Mouse (Mus musculus) limb, embryonic 10.5 days (tissue): ENCODE results near the gene Casp9. TPM values are rescaled to one million over a fixed set of nuclear protein-coding genes. Genes with fewer than 3 reads are reported as not detected.

Source experiments
- DNase-seq: peaks from one replicate; pipeline ENCODE4 v3.0.0-alpha.2; 2017; ENCODE audit warnings: low spot score
- H3K27ac ChIP-seq: fragments of 300-500 bp; sonication (generic); 2 replicates; pipeline ENCODE4 v1.5.1; 2016; ENCODE audit warnings: mild to moderate bottlenecking
- H3K27me3 ChIP-seq: fragments of 300-500 bp; sonication (generic); 2 replicates; pipeline ENCODE4 v1.6.1; 2016; ENCODE audit warnings: low read depth, mild to moderate bottlenecking; ENCODE audit not compliant: poor library complexity, severe bottlenecking
- H3K36me3 ChIP-seq: fragments of 300-500 bp; sonication (generic); 2 replicates; pipeline ENCODE4 v1.6.1; 2016; ENCODE audit warnings: mild to moderate bottlenecking, moderate library complexity
- H3K4me1 ChIP-seq: fragments of 300-500 bp; sonication (generic); 2 replicates; pipeline ENCODE4 v1.6.1; 2016
- H3K4me3 ChIP-seq: fragments of 300-500 bp; sonication (generic); 2 replicates; pipeline ENCODE4 v1.5.1; 2016; ENCODE audit warnings: mild to moderate bottlenecking, moderate library complexity
- H3K9me3 ChIP-seq: fragments of 300-500 bp; sonication (generic); replicated peaks from 2 replicates; pipeline ENCODE4 v1.6.1; 2016; ENCODE audit warnings: mild to moderate bottlenecking
- WGBS: fragments of 180-500 bp; shearing (Covaris S2); methylation state at CpG from one replicate; pipeline ENCODE4 v1.1.7; 2016; 5-methylcytosine and 5-hydroxymethylcytosine counted together
- polyA plus RNA-seq: library from polyadenylated mRNA; unstranded; fragments of >200 nt; fragmentation: Nextera tagmentation; extraction: Ambion mirVana; gene quantifications from 2 replicates; pipeline ENCODE4 v1.2.1, GENCODE M21; 2016

The Casp9 gene
- polyA plus RNA-seq, 1 experiment from 2014 or later: 24.2 TPM

DNA sequence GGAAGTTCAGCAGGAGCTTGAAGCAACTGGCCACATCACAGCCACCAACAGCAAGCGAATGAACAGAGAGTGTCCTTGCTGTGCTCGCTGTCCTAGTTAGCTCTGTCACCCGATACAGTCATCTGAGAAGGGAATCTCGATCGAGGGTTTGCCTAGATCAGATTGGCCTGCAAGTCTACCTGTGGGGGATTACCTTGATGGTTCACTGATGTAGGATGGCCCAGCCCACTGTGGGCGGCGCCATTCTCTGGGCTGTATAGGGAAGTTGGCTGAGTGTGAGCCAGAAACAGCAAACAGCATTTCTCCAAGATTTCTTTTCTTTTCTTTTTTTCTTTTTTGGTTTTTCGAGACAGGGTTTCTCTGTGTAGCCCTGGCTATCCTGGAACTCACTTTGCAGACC lies 71.1 kb downstream of the Casp9 start:
- no peak overlapping the region for H3K27ac ChIP-seq
- H3K27me3 ChIP-seq: no peaks in the 10 kb centered on the region
- H3K36me3 ChIP-seq: peaks cover 11% of the 10 kb centered on the region
- no peak overlapping the region for H3K4me3 ChIP-seq
- WGBS: 93% methylated on average over 8 of the region's 8 CpGs
- no peak for DNase-seq
- H3K4me1 ChIP-seq: peaks cover 17% of the 10 kb centered on the region
- H3K9me3 ChIP-seq: no peaks in the 10 kb centered on the region

DNA sequence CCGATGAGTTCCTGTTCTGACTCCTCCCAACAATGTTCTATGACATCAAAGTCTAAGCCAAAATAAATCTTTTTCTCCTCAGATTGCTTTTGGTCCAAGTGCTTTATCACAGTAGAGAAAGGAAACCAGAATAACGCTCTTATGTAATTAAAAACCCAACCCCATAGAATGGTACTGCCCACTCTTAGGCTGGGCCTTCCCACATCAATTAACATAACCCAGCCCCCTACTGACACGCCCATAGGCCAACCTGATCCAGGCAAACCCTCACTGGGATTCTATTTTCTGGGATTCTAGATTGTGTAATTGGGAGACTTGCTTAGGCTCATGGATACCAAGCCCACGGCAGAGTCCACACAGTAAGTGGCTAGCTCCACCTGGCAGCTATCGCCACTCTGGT lies 71.6 kb downstream of the Casp9 start:
- WGBS: 94% methylated on average over 5 of the region's 5 CpGs
- Histone ChIP-seq H3K4me3 (no peak overlapping the region), H3K36me3 (peaks cover 11% of the 10 kb centered on the region), H3K4me1 (peaks cover 17% of the 10 kb centered on the region), H3K27me3 (no peaks in the 10 kb centered on the region), H3K9me3 (no peaks in the 10 kb centered on the region), H3K27ac (no peak overlapping the region)
- DNase-seq: no peak

Other genes starting within 250 kb of the Casp9 start
- gene Fblim1, start 187.5 kb upstream of the Casp9 start, polyA plus RNA-seq: 58.6 and 77.7 TPM in 2 replicates
- 1.1 and 1.6 TPM in 2 replicates for gene Tmem82, start 175.0 kb upstream of the Casp9 start, polyA plus RNA-seq
- 0.05 TPM in 1 of 2 replicates, not detected in the other for gene Slc25a34, start 169.8 kb upstream of the Casp9 start, polyA plus RNA-seq
- gene Plekhm2, start 128.7 kb upstream of the Casp9 start, polyA plus RNA-seq: 5.0 and 5.6 TPM in 2 replicates
- gene Rsc1a1, start 108.0 kb upstream of the Casp9 start, polyA plus RNA-seq: 1.3 and 3.0 TPM in 2 replicates
- 33.2 and 33.8 TPM in 2 replicates for gene Ddi2, start 70.2 kb upstream of the Casp9 start, polyA plus RNA-seq
- gene Agmat, start 46.9 kb upstream of the Casp9 start, polyA plus RNA-seq: not detected in 2 replicates
- gene Dnajc16, start 2.7 kb upstream of the Casp9 start, polyA plus RNA-seq: 3.7 and 4.6 TPM in 2 replicates
- gene Cela2a, start 32.5 kb downstream of the Casp9 start, polyA plus RNA-seq: not detected in 2 replicates
- not detected in 2 replicates for gene Ctrc, start 52.7 kb downstream of the Casp9 start, polyA plus RNA-seq
- 33.7 and 35.1 TPM in 2 replicates for gene Efhd2, start 81.3 kb downstream of the Casp9 start, polyA plus RNA-seq
- gene Fhad1, start 221.5 kb downstream of the Casp9 start, polyA plus RNA-seq: 0.19 and 0.24 TPM in 2 replicates